Mouse (Mus musculus): ENCODE results near the gene Wdr31. TPM values are rescaled to one million over a fixed set of nuclear protein-coding genes. Genes with fewer than 3 reads are reported as not detected.
A peak's percentile ranks its signal among the peaks of the same experiment; 100 is the strongest.

Wdr31 gene
- polyA plus RNA-seq, 1 experiment from 2014 or later = 6.8 TPM

DNA sequence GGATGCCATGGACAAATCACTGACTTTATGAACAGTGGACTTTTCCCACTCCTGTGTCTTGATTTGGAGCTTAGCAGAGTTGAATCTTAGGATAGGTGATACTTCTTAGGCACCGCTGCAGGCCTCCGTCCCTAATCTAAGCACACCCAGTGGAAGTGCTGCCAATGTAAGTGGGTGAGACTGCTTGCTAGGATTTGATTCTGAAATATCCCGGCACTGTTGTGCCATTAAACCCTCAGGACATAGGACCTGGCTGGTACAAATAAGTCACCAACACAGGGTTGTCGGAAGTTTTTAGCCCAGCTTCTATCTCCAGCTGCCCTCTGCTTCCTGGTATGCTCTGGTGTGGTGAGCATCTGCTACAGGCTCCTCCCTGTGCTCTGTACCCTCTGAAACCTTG lies 44.8 kb downstream of the Wdr31 start:
- no peak for ATAC-seq (ENCODE audit: insufficient read depth, low FRiP score)

DNA sequence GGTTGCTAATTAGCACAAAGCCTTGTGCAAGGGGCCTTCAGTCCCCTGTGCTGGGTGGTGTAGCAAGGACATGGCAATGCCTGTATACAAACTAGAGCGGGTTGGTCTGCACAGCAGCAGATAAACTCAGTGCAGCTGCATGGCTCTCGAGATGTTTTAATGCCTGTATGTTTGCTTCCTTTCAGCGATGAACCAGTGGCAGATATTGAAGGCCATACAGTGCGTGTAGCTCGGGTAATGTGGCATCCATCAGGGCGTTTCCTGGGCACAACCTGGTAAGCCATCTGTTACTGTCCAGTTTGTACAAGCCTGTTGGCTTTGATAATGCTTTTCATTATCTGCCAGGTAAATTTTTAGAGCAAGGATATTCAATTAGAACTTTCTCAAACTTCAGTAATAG lies 51.6 kb downstream of the Wdr31 start:
- no peak overlapping the region for H3K9ac ChIP-seq (ENCODE audit: low read length)
- no peak for ATAC-seq (ENCODE audit: insufficient read depth, low FRiP score)
- no peaks in the 10 kb centered on the region for H3K4me1 ChIP-seq (ENCODE audit: control insufficient read depth, insufficient read depth, low read length)
- H3K4me3 ChIP-seq (replicated peaks; ENCODE audit: low read length) = no peak overlapping the region
- H3K4me2 ChIP-seq (ENCODE audit: low read depth, low read length) = no peak overlapping the region
- no peaks in the 10 kb centered on the region for H3K9me3 ChIP-seq (replicated peaks; ENCODE audit: control insufficient read depth, low read length)
- H3K27me3 ChIP-seq (ENCODE audit: control insufficient read depth, insufficient read depth, low read length) = no peaks in the 10 kb centered on the region
- no peak overlapping the region for H3K27ac ChIP-seq (ENCODE audit: low read length)
- 92% methylated on average over 6 of the region's 6 CpGs for WGBS
- H3K36me3 ChIP-seq (ENCODE audit: control insufficient read depth, insufficient read depth, low read length) = peaks cover 49% of the 10 kb centered on the region

More for the DNA sequence above, 44.8 kb downstream of the Wdr31 start:
- Histone ChIP-seq H3K4me2 (ENCODE audit: low read depth, low read length) (no peak overlapping the region), H3K4me1 (ENCODE audit: control insufficient read depth, insufficient read depth, low read length) (no peaks in the 10 kb centered on the region), H3K36me3 (ENCODE audit: control insufficient read depth, insufficient read depth, low read length) (peaks cover 15% of the 10 kb centered on the region), H3K27me3 (ENCODE audit: control insufficient read depth, insufficient read depth, low read length) (no peaks in the 10 kb centered on the region), H3K27ac (ENCODE audit: low read length) (no peak overlapping the region), H3K9me3 (replicated peaks; ENCODE audit: control insufficient read depth, low read length) (no peaks in the 10 kb centered on the region), H3K9ac (ENCODE audit: low read length) (no peak overlapping the region), H3K4me3 (replicated peaks; ENCODE audit: low read length) (no peak overlapping the region)
- WGBS = 86% methylated on average over 4 of the region's 4 CpGs

DNA sequence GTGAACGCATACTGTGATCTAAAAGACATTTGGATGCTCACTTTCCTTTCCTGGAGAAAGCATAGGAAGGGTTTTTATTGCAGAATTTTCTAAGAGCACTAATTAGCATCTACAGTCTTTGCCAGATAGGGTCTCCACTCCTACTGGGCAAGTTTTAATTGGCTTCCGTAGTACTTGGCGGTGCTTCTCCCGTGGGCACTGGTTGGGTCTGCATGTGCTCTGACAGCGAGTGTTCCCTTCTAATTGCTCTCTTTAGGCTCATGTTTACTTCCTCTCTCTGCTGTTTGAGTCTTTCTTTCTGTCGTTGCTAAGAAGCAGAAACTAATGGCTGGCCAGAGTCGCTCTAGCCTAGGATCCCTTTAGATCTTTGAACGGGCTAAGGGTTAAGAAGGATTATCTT lies 52.2 kb downstream of the Wdr31 start:
- no peak overlapping the region for H3K27ac ChIP-seq (ENCODE audit: low read length)
- ATAC-seq (ENCODE audit: insufficient read depth, low FRiP score) = no peak
- peaks cover 49% of the 10 kb centered on the region for H3K36me3 ChIP-seq (ENCODE audit: control insufficient read depth, insufficient read depth, low read length)
- H3K27me3 ChIP-seq (ENCODE audit: control insufficient read depth, insufficient read depth, low read length) = no peaks in the 10 kb centered on the region
- H3K4me3 ChIP-seq (replicated peaks; ENCODE audit: low read length) = no peak overlapping the region
- 89% methylated on average over 8 of the region's 8 CpGs for WGBS
- no peaks in the 10 kb centered on the region for H3K9me3 ChIP-seq (replicated peaks; ENCODE audit: control insufficient read depth, low read length)
- no peak overlapping the region for H3K9ac ChIP-seq (ENCODE audit: low read length)
- H3K4me2 ChIP-seq (ENCODE audit: low read depth, low read length) = no peak overlapping the region
- no peaks in the 10 kb centered on the region for H3K4me1 ChIP-seq (ENCODE audit: control insufficient read depth, insufficient read depth, low read length)

DNA sequence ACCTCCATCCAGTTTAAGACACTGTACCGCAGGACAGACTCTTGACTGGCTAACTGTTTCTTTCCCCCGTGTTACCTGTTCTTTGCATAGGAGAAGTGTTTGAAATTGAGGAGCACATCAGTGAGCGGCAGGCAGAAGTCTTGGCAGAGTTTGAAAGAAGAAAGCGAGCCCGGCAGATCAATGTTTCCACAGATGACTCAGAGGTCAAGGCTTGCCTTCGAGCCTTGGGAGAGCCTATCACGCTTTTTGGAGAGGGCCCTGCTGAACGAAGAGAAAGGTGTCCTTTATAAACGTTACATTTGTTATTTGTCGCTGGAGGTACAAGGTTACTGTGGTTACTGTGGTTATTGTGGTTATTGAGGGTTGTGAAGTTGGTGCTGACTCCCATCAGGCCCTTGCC lies 59.1 kb downstream of the Wdr31 start:
- Histone ChIP-seq H3K9me3 (replicated peaks; ENCODE audit: control insufficient read depth, low read length) (no peaks in the 10 kb centered on the region), H3K4me2 (ENCODE audit: low read depth, low read length) (no peak overlapping the region), H3K36me3 (ENCODE audit: control insufficient read depth, insufficient read depth, low read length) (peaks cover 29% of the 10 kb centered on the region), H3K27ac (ENCODE audit: low read length) (no peak overlapping the region), H3K4me3 (replicated peaks; ENCODE audit: low read length) (no peak overlapping the region), H3K27me3 (ENCODE audit: control insufficient read depth, insufficient read depth, low read length) (no peaks in the 10 kb centered on the region), H3K9ac (ENCODE audit: low read length) (no peak overlapping the region), H3K4me1 (ENCODE audit: control insufficient read depth, insufficient read depth, low read length) (peaks cover 11% of the 10 kb centered on the region)
- no peak for ATAC-seq (ENCODE audit: insufficient read depth, low FRiP score)
- 93% methylated on average over 10 of the region's 10 CpGs for WGBS

DNA sequence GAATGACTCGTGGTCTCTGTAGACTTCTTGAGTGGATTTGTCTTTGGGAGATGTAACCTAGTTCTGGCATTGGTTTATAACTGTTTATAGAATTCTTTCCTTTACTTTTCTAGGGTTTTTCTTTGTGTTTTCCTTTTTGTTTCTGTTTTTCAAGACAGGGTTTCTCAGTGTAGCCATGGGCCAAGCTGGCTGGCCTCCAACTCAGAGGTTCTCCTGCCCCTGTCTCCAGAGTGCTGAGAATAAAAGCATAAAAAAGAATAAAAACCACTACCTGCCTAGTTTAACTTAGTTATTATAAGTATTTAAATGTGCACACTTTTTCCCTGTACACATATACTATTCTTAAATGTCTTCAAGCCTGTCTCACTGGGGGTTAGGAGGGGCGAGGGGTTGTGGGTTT lies 60.4 kb downstream of the Wdr31 start:
- Histone ChIP-seq H3K4me2 (ENCODE audit: low read depth, low read length) (peak overlapping the region; percentile 88), H3K27me3 (ENCODE audit: control insufficient read depth, insufficient read depth, low read length) (no peaks in the 10 kb centered on the region), H3K36me3 (ENCODE audit: control insufficient read depth, insufficient read depth, low read length) (peaks cover 16% of the 10 kb centered on the region), H3K9me3 (replicated peaks; ENCODE audit: control insufficient read depth, low read length) (no peaks in the 10 kb centered on the region), H3K4me3 (replicated peaks; ENCODE audit: low read length) (no peak overlapping the region), H3K27ac (ENCODE audit: low read length) (no peak overlapping the region), H3K4me1 (ENCODE audit: control insufficient read depth, insufficient read depth, low read length) (peaks cover 11% of the 10 kb centered on the region), H3K9ac (ENCODE audit: low read length) (0 out of 2 replicates have a peak overlapping the region, but pooled peaks have one; percentile 88)
- no peak for ATAC-seq (ENCODE audit: insufficient read depth, low FRiP score)
- WGBS = 76% methylated on average over 2 of the region's 2 CpGs

DNA sequence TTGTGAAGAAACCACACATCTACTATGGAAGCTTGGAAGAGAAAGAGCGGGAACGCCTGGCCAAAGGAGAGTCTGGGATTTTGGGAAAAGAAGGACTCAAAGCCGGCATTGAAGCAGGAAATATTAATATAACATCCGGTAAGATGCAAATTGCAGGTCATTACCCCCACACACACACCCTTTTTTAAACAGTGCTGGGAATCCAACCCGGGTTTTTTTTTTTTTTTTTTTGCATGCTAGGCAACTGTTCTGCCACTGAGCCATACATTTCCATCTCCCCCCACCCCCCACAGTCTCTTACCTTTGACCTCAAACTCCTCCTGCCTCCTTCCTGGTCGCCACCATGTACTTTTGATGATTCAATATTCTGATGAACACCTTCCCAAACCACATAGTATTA lies 61.1 kb downstream of the Wdr31 start:
- Histone ChIP-seq H3K4me1 (ENCODE audit: control insufficient read depth, insufficient read depth, low read length) (peaks cover 11% of the 10 kb centered on the region), H3K9me3 (replicated peaks; ENCODE audit: control insufficient read depth, low read length) (no peaks in the 10 kb centered on the region), H3K27ac (ENCODE audit: low read length) (peak overlapping the region; percentile 87; the same call in 1 of the 2 replicates), H3K27me3 (ENCODE audit: control insufficient read depth, insufficient read depth, low read length) (no peaks in the 10 kb centered on the region), H3K4me3 (replicated peaks; ENCODE audit: low read length) (peak overlapping the region; percentile 80), H3K4me2 (ENCODE audit: low read depth, low read length) (peak overlapping the region; percentile 88), H3K36me3 (ENCODE audit: control insufficient read depth, insufficient read depth, low read length) (peaks cover 9% of the 10 kb centered on the region), H3K9ac (ENCODE audit: low read length) (peak overlapping the region; percentile 88)
- no peak for ATAC-seq (ENCODE audit: insufficient read depth, low FRiP score)
- 19% methylated on average over 6 of the region's 6 CpGs for WGBS

DNA sequence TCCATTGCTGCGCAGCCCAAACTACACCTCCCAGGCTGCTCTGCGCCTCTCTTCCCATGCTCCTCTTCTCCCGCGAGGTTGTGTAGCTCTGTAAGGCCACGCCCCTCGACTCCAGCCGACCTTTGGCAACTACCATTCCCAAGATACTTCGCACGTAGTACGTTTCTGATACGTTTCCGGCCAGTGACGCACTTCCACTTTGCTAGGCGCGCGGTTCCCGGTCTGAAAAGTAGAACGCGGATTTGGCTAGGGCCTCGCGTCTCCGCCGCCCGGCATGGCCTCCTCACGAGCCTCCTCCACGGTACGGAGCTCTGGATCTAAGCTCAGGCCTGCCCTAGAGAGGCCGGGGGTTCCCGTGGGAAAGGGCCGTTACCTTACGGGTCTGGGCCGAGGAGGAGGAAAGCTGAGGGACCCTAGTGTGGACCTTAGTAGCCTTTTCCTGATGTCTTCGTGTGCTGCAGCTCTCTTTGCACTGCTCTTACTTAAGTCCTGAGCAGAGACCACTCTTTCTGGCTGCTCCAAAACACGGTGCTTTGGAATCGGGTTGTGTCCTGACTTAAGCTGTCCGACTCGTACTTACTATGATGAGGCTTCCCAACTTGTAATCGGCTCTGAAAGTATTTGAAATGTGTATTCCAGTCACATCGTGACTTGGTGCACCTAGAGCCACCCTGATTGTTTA lies 62.0 kb downstream of the Wdr31 start, which contains the start of the genes Cdc26 and Prpf4:
Cdc26 (minus strand) TSS at position 42 of the 682 bp plus-strand sequence.
Prpf4 (plus strand) TSS at position 197 of the 682 bp plus-strand sequence.
- WGBS = under 1% methylated on average over 39 of the region's 39 CpGs
- H3K9ac ChIP-seq (ENCODE audit: low read length) = peak within 1 kb of the TSS; percentile 88
- H3K4me2 ChIP-seq (ENCODE audit: low read depth, low read length) = peak within 1 kb of the TSS; percentile 88
- peak within 1 kb of the TSS; percentile 80 for H3K4me3 ChIP-seq (replicated peaks; ENCODE audit: low read length)
- ATAC-seq (ENCODE audit: insufficient read depth, low FRiP score) = peak; percentile 99
- H3K9me3 ChIP-seq (replicated peaks; ENCODE audit: control insufficient read depth, low read length) = no peaks in the 10 kb centered on the region
- H3K27ac ChIP-seq (ENCODE audit: low read length) = peak within 1 kb of the TSS; percentile 87
- peaks cover 9% of the 10 kb centered on the region; the same call in 1 of the 2 replicates for H3K36me3 ChIP-seq (ENCODE audit: control insufficient read depth, insufficient read depth, low read length)
- H3K27me3 ChIP-seq (ENCODE audit: control insufficient read depth, insufficient read depth, low read length) = no peaks in the 10 kb centered on the region
- peaks cover 11% of the 10 kb centered on the region for H3K4me1 ChIP-seq (ENCODE audit: control insufficient read depth, insufficient read depth, low read length)

DNA sequence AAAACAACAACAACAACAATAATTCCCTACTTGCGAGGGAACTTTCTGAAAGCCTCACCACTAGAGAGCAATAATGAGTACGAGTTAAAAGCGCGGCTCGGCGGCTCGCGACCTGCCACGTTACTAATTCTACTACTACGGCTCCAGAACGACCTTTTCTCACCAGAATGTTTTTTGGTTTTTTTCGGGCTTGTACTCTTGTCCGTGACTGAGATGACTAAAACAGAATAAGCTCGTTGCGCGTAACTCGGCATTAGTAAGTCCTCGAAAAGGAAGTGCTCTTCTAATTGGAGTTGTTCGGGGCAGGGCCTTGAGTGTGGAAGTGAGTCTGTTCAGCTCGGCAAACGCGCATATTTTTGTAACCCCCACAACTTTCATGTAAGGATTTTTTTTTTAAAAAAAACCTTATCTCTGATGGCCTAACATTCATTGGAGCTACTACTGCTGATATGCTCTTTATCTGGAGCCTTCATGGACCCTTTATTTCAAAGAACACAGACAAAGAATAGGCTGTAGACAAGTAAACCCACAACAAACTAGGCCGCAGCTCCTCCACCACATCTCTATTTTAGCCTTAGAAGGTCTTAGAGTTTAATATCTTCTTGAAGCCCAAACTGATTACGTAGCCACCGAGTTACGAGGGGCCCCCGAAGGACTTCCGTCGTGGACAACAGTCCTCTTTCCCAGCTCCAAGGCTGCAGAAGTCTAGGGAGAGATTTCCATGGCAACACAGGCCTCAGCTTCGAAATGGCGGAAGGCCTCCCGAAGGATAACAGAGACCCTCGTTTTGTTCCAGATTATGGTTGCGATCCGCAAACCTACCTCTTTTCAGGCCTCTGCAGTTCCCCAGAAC lies 62.7 kb downstream of the Wdr31 start:
- peak overlapping the region; percentile 85 for H3K27ac ChIP-seq (ENCODE audit: low read length)
- under 1% methylated on average over 35 of the region's 35 CpGs for WGBS
- H3K4me3 ChIP-seq (replicated peaks; ENCODE audit: low read length) = peak overlapping the region; percentile 80
- peak; percentile 56 for ATAC-seq (ENCODE audit: insufficient read depth, low FRiP score)
- H3K4me1 ChIP-seq (ENCODE audit: control insufficient read depth, insufficient read depth, low read length) = peaks cover 11% of the 10 kb centered on the region
- H3K4me2 ChIP-seq (ENCODE audit: low read depth, low read length) = peak overlapping the region; percentile 60
- peaks cover 9% of the 10 kb centered on the region; the same call in 1 of the 2 replicates for H3K36me3 ChIP-seq (ENCODE audit: control insufficient read depth, insufficient read depth, low read length)
- no peaks in the 10 kb centered on the region for H3K27me3 ChIP-seq (ENCODE audit: control insufficient read depth, insufficient read depth, low read length)
- peak overlapping the region; percentile 86 for H3K9ac ChIP-seq (ENCODE audit: low read length)
- H3K9me3 ChIP-seq (replicated peaks; ENCODE audit: control insufficient read depth, low read length) = no peaks in the 10 kb centered on the region

DNA sequence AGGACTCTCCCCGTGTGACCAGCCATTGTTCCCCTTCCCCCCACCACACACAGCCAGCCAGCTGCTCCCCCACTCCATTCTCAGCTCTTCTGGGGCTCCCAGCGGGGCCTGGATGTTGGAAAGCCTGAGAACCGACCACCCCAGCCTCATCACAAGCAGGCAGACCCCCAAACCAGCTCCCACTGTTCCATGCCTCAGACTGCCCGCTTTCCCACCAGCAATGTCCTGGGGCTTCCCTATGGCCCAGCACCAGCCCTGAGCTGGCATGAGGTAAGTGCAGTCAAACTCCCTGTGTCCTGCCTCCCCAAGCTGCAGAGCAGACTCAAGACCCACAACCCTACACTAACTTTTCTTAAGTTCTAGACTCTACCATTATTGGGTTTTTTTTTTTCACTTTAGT lies 64.6 kb downstream of the Wdr31 start:
- WGBS = 80% methylated on average over 4 of the region's 4 CpGs
- Histone ChIP-seq H3K27me3 (ENCODE audit: control insufficient read depth, insufficient read depth, low read length) (no peaks in the 10 kb centered on the region), H3K9ac (ENCODE audit: low read length) (no peak overlapping the region), H3K36me3 (ENCODE audit: control insufficient read depth, insufficient read depth, low read length) (0 out of 2 replicates have a peak, but pooled peaks cover 1% of the 10 kb centered on the region), H3K9me3 (replicated peaks; ENCODE audit: control insufficient read depth, low read length) (no peaks in the 10 kb centered on the region), H3K4me1 (ENCODE audit: control insufficient read depth, insufficient read depth, low read length) (peaks cover 11% of the 10 kb centered on the region), H3K4me2 (ENCODE audit: low read depth, low read length) (no peak overlapping the region), H3K27ac (ENCODE audit: low read length) (no peak overlapping the region), H3K4me3 (replicated peaks; ENCODE audit: low read length) (no peak overlapping the region)
- no peak for ATAC-seq (ENCODE audit: insufficient read depth, low FRiP score)
